Mouse (Mus musculus) embryonic facial prominence, embryonic 10.5 days (tissue): ENCODE measurements at regions not wholly inside any gene's neighbourhood (a gene's known extent, or its start where the extent isn't known, plus 50 kb on each side); places are given as distances from the start of the nearest gene placed in this dataset.

Source experiments
- DNase-seq: peaks from one replicate; pipeline ENCODE4 v3.0.0-alpha.2; 2017; ENCODE audit warnings: low spot score
- H3K27ac ChIP-seq: fragments of 300-500 bp; sonication (generic); replicated peaks from 2 replicates; pipeline ENCODE4 v1.5.1; 2016; ENCODE audit warnings: mild to moderate bottlenecking
- H3K27me3 ChIP-seq: fragments of 300-500 bp; sonication (generic); replicated peaks from 2 replicates; pipeline ENCODE4 v1.6.1; 2016; ENCODE audit warnings: low read depth, mild to moderate bottlenecking; ENCODE audit not compliant: poor library complexity, severe bottlenecking
- H3K36me3 ChIP-seq: fragments of 300-500 bp; sonication (generic); replicated peaks from 2 replicates; pipeline ENCODE4 v1.6.1; 2016; ENCODE audit warnings: mild to moderate bottlenecking, moderate library complexity
- H3K4me1 ChIP-seq: fragments of 300-500 bp; sonication (generic); 2 replicates; pipeline ENCODE4 v1.6.1; 2016
- H3K4me3 ChIP-seq: fragments of 300-500 bp; sonication (generic); 2 replicates; pipeline ENCODE4 v1.5.1; 2016; ENCODE audit warnings: mild to moderate bottlenecking, moderate library complexity
- H3K9me3 ChIP-seq: fragments of 300-500 bp; sonication (generic); 2 replicates; pipeline ENCODE4 v1.6.1; 2016; ENCODE audit warnings: mild to moderate bottlenecking
- WGBS: fragments of 180-500 bp; shearing (Covaris S2); methylation state at CpG from one replicate; pipeline ENCODE4 v1.1.7; 2016; 5-methylcytosine and 5-hydroxymethylcytosine counted together

- DNase-seq = no peak
- H3K4me1 ChIP-seq = peaks cover 73% of the 10 kb centered on the region
- H3K27me3 ChIP-seq = no peaks in the 10 kb centered on the region
- H3K4me3 ChIP-seq = no peak overlapping the region
- peaks cover 2% of the 10 kb centered on the region; the same call in 1 of the 2 replicates for H3K36me3 ChIP-seq
- H3K9me3 ChIP-seq = peaks cover 6% of the 10 kb centered on the region
- WGBS = 85% methylated on average over 5 of the region's 5 CpGs
- H3K27ac ChIP-seq = 0 out of 2 replicates have a peak overlapping the region, but pooled peaks have one; percentile 3
These were observed 68.7 kb downstream of the Dlk1 start for GRCm38 (mm10) chr12:109521199-109521780.

- WGBS = 42% methylated on average over 8 of the region's 8 CpGs
- Histone ChIP-seq H3K4me3 (no peak overlapping the region), H3K4me1 (peaks cover 82% of the 10 kb centered on the region), H3K9me3 (no peaks in the 10 kb centered on the region), H3K27ac (peak overlapping the region; percentile 77), H3K36me3 (no peaks in the 10 kb centered on the region), H3K27me3 (no peaks in the 10 kb centered on the region)
- DNase-seq = no peak
These were observed 67.8 kb downstream of the Dlk1 start for GRCm38 (mm10) chr12:109520414-109520813.

GRCm38 (mm10) chr12:109519838-109520237 is 67.2 kb downstream of the Dlk1 start:
- H3K27me3 ChIP-seq = no peaks in the 10 kb centered on the region
- H3K4me1 ChIP-seq = peaks cover 84% of the 10 kb centered on the region
- DNase-seq = no peak
- WGBS = 60% methylated on average over 5 of the region's 5 CpGs
- no peaks in the 10 kb centered on the region for H3K9me3 ChIP-seq
- no peaks in the 10 kb centered on the region for H3K36me3 ChIP-seq
- peak overlapping the region; percentile 77 for H3K27ac ChIP-seq
- H3K4me3 ChIP-seq = no peak overlapping the region

GRCm38 (mm10) chr12:109518413-109519021 is 65.9 kb downstream of the Dlk1 start:
- peak; percentile 51 for DNase-seq
- Histone ChIP-seq H3K4me3 (no peak overlapping the region), H3K27ac (peak overlapping the region; percentile 77), H3K27me3 (no peaks in the 10 kb centered on the region), H3K9me3 (no peaks in the 10 kb centered on the region), H3K4me1 (peaks cover 85% of the 10 kb centered on the region), H3K36me3 (no peaks in the 10 kb centered on the region)
- WGBS = 8% methylated on average over 7 of the region's 7 CpGs

GRCm38 (mm10) chr12:109517764-109518163 is 65.1 kb downstream of the Dlk1 start:
- Histone ChIP-seq H3K36me3 (no peaks in the 10 kb centered on the region), H3K27ac (peak overlapping the region; percentile 77), H3K4me1 (peaks cover 85% of the 10 kb centered on the region), H3K27me3 (no peaks in the 10 kb centered on the region), H3K9me3 (no peaks in the 10 kb centered on the region), H3K4me3 (no peak overlapping the region)
- no peak for DNase-seq
- 51% methylated on average over 7 of the region's 7 CpGs for WGBS

- Histone ChIP-seq H3K27ac (peak overlapping the region; percentile 77), H3K4me1 (peaks cover 86% of the 10 kb centered on the region), H3K36me3 (no peaks in the 10 kb centered on the region), H3K4me3 (no peak overlapping the region), H3K9me3 (no peaks in the 10 kb centered on the region), H3K27me3 (no peaks in the 10 kb centered on the region)
- DNase-seq = no peak
- WGBS = 32% methylated on average over 4 of the region's 4 CpGs
These were observed 64.3 kb downstream of the Dlk1 start for GRCm38 (mm10) chr12:109516961-109517360.

- Histone ChIP-seq H3K4me3 (no peak overlapping the region), H3K9me3 (no peaks in the 10 kb centered on the region), H3K36me3 (no peaks in the 10 kb centered on the region), H3K27me3 (peaks cover 11% of the 10 kb centered on the region; the same call in 1 of the 2 replicates), H3K27ac (0 out of 2 replicates have a peak overlapping the region, but pooled peaks have one; percentile 15), H3K4me1 (peaks cover 93% of the 10 kb centered on the region)
- DNase-seq = peak; percentile 37
- WGBS = 67% methylated on average over 9 of the region's 9 CpGs
These were observed 61.7 kb downstream of the Dlk1 start for GRCm38 (mm10) chr12:109514292-109514818.
